Mouse (Mus musculus) midbrain, embryonic 12.5 days (tissue): ENCODE measurements around the gene Dnm3. TPM values are rescaled to one million over a fixed set of nuclear protein-coding genes. Genes with fewer than 3 reads are reported as not detected.

Experiments used
- ATAC-seq: fragments of 200-750 bp; cut with Nextera tagmentation; 2 replicates; pipeline ENCODE4 v1.8.0; 2017; ENCODE audit warnings: low read depth, moderate TSS enrichment, moderate library complexity; ENCODE audit not compliant: low FRiP score
- H3K27ac ChIP-seq: fragments of 300-500 bp; sonication (generic); replicated peaks from 2 replicates; pipeline ENCODE4 v1.5.1; 2016; ENCODE audit warnings: mild to moderate bottlenecking
- H3K27me3 ChIP-seq: fragments of 300-500 bp; sonication (generic); 2 replicates; pipeline ENCODE4 v1.6.1; 2016; ENCODE audit warnings: mild to moderate bottlenecking
- H3K36me3 ChIP-seq: fragments of 300-500 bp; sonication (generic); 2 replicates; pipeline ENCODE4 v1.6.1; 2016
- H3K4me1 ChIP-seq: fragments of 300-500 bp; sonication (generic); 2 replicates; pipeline ENCODE4 v1.6.1; 2016
- H3K4me2 ChIP-seq: fragments of 300-500 bp; sonication (generic); replicated peaks from 2 replicates; pipeline ENCODE4 v1.6.1; 2016; ENCODE audit warnings: mild to moderate bottlenecking, moderate library complexity
- H3K4me3 ChIP-seq: fragments of 300-500 bp; sonication (generic); 2 replicates; pipeline ENCODE4 v1.5.1; 2016; ENCODE audit warnings: mild to moderate bottlenecking
- H3K9ac ChIP-seq: fragments of 300-500 bp; sonication (generic); replicated peaks from 2 replicates; pipeline ENCODE4 v1.6.1; 2016; ENCODE audit warnings: mild to moderate bottlenecking, moderate library complexity
- H3K9me3 ChIP-seq: fragments of 300-500 bp; sonication (generic); 2 replicates; pipeline ENCODE4 v1.6.1; 2016; ENCODE audit warnings: mild to moderate bottlenecking
- WGBS: fragments of 180-500 bp; shearing (Covaris S2); methylation state at CpG from one replicate; pipeline ENCODE4 v1.1.7; 2016; 5-methylcytosine and 5-hydroxymethylcytosine counted together
- polyA plus RNA-seq: library from polyadenylated mRNA; unstranded; fragments of >200 nt; fragmentation: Nextera tagmentation; extraction: Ambion mirVana; gene quantifications from 2 replicates; pipeline ENCODE4 v1.2.1, GENCODE M21; 2016

Gene Dnm3
- polyA plus RNA-seq, 1 experiment from 2014 or later, result 14.2 TPM

- 0 out of 2 replicates have a peak, but pooled peaks cover 6% of the 10 kb centered on the region for H3K4me1 ChIP-seq
- no peak overlapping the region for H3K27ac ChIP-seq
- H3K4me2 ChIP-seq, result no peak overlapping the region
- no peaks in the 10 kb centered on the region for H3K9me3 ChIP-seq
- no peaks in the 10 kb centered on the region for H3K27me3 ChIP-seq
- no peak for ATAC-seq
- H3K9ac ChIP-seq, result no peak overlapping the region
- no peak overlapping the region for H3K4me3 ChIP-seq
- no peaks in the 10 kb centered on the region for H3K36me3 ChIP-seq
- 77% methylated on average over 7 of the region's 7 CpGs for WGBS
These were observed 165.7 kb downstream of the Dnm3 start for GRCm38 (mm10) chr1:162312152-162312551.

- no peak overlapping the region for H3K4me3 ChIP-seq
- H3K4me2 ChIP-seq, result no peak overlapping the region
- ATAC-seq, result no peak
- H3K9me3 ChIP-seq, result no peaks in the 10 kb centered on the region
- H3K36me3 ChIP-seq, result no peaks in the 10 kb centered on the region
- H3K4me1 ChIP-seq, result no peaks in the 10 kb centered on the region; the same call in 1 of the 2 replicates
- H3K27ac ChIP-seq, result no peak overlapping the region
- H3K27me3 ChIP-seq, result no peaks in the 10 kb centered on the region
- no peak overlapping the region for H3K9ac ChIP-seq
- WGBS, result 78% methylated on average over 6 of the region's 6 CpGs
These were observed 172.6 kb downstream of the Dnm3 start for GRCm38 (mm10) chr1:162305247-162305646.

- no peaks in the 10 kb centered on the region for H3K27me3 ChIP-seq
- no peak overlapping the region for H3K9ac ChIP-seq
- no peaks in the 10 kb centered on the region for H3K9me3 ChIP-seq
- H3K4me1 ChIP-seq, result no peaks in the 10 kb centered on the region; the same call in 1 of the 2 replicates
- WGBS, result 78% methylated on average over 4 of the region's 4 CpGs
- no peak overlapping the region for H3K27ac ChIP-seq
- no peak overlapping the region for H3K4me3 ChIP-seq
- no peaks in the 10 kb centered on the region for H3K36me3 ChIP-seq
- ATAC-seq, result no peak
- no peak overlapping the region for H3K4me2 ChIP-seq
These were observed 175.4 kb downstream of the Dnm3 start for GRCm38 (mm10) chr1:162302480-162302879.

- no peaks in the 10 kb centered on the region; the same call in 1 of the 2 replicates for H3K4me1 ChIP-seq
- no peaks in the 10 kb centered on the region for H3K27me3 ChIP-seq
- no peak overlapping the region for H3K4me2 ChIP-seq
- no peak for ATAC-seq
- no peaks in the 10 kb centered on the region for H3K9me3 ChIP-seq
- no peak overlapping the region for H3K9ac ChIP-seq
- no peaks in the 10 kb centered on the region for H3K36me3 ChIP-seq
- WGBS, result 86% methylated on average over 12 of the region's 12 CpGs
- no peak overlapping the region for H3K27ac ChIP-seq
- no peak overlapping the region for H3K4me3 ChIP-seq
These were observed 178.1 kb downstream of the Dnm3 start for GRCm38 (mm10) chr1:162299558-162300319.

- 91% methylated on average over 3 of the region's 3 CpGs for WGBS
- Histone ChIP-seq H3K36me3 (no peaks in the 10 kb centered on the region), H3K27me3 (no peaks in the 10 kb centered on the region), H3K4me1 (no peaks in the 10 kb centered on the region; the same call in 1 of the 2 replicates), H3K4me3 (no peak overlapping the region), H3K9me3 (no peaks in the 10 kb centered on the region), H3K4me2 (no peak overlapping the region), H3K27ac (no peak overlapping the region), H3K9ac (no peak overlapping the region)
- ATAC-seq, result no peak
These were observed 179.3 kb downstream of the Dnm3 start for GRCm38 (mm10) chr1:162298527-162298926.

GRCm38 (mm10) chr1:162295443-162295842 is 182.4 kb downstream of the Dnm3 start:
- H3K9me3 ChIP-seq, result no peaks in the 10 kb centered on the region
- no peak overlapping the region for H3K4me3 ChIP-seq
- H3K4me1 ChIP-seq, result no peaks in the 10 kb centered on the region
- H3K9ac ChIP-seq, result no peak overlapping the region
- no peak overlapping the region for H3K4me2 ChIP-seq
- H3K27ac ChIP-seq, result no peak overlapping the region
- no peaks in the 10 kb centered on the region for H3K36me3 ChIP-seq
- H3K27me3 ChIP-seq, result no peaks in the 10 kb centered on the region
- 80% methylated on average over 5 of the region's 5 CpGs for WGBS
- no peak for ATAC-seq

- no peak overlapping the region for H3K4me2 ChIP-seq
- H3K27ac ChIP-seq, result no peak overlapping the region
- WGBS, result 90% methylated on average over 4 of the region's 4 CpGs
- no peaks in the 10 kb centered on the region for H3K9me3 ChIP-seq
- H3K4me3 ChIP-seq, result no peak overlapping the region
- no peak overlapping the region for H3K9ac ChIP-seq
- no peaks in the 10 kb centered on the region for H3K36me3 ChIP-seq
- no peaks in the 10 kb centered on the region for H3K4me1 ChIP-seq
- no peak for ATAC-seq
- no peaks in the 10 kb centered on the region for H3K27me3 ChIP-seq
These were observed 183.3 kb downstream of the Dnm3 start for GRCm38 (mm10) chr1:162294572-162294910.

- Histone ChIP-seq H3K9me3 (no peaks in the 10 kb centered on the region), H3K36me3 (no peaks in the 10 kb centered on the region), H3K4me3 (no peak overlapping the region), H3K27me3 (no peaks in the 10 kb centered on the region), H3K9ac (no peak overlapping the region), H3K4me2 (no peak overlapping the region), H3K27ac (no peak overlapping the region), H3K4me1 (no peaks in the 10 kb centered on the region)
- 86% methylated on average over 4 of the region's 4 CpGs for WGBS
- no peak for ATAC-seq
These were observed 183.9 kb downstream of the Dnm3 start for GRCm38 (mm10) chr1:162293732-162294571.

- Histone ChIP-seq H3K9ac (no peak overlapping the region), H3K4me2 (no peak overlapping the region), H3K36me3 (no peaks in the 10 kb centered on the region), H3K9me3 (no peaks in the 10 kb centered on the region), H3K27me3 (no peaks in the 10 kb centered on the region), H3K4me3 (no peak overlapping the region), H3K27ac (no peak overlapping the region), H3K4me1 (peaks cover 2% of the 10 kb centered on the region; the same call in 1 of the 2 replicates)
- ATAC-seq, result no peak
- WGBS, result 54% methylated on average over 6 of the region's 6 CpGs
These were observed 190.9 kb downstream of the Dnm3 start for GRCm38 (mm10) chr1:162286910-162287309.

- no peak for ATAC-seq
- Histone ChIP-seq H3K36me3 (no peaks in the 10 kb centered on the region), H3K9ac (no peak overlapping the region), H3K27me3 (no peaks in the 10 kb centered on the region), H3K27ac (0 out of 2 replicates have a peak overlapping the region, but pooled peaks have one; percentile 1), H3K9me3 (no peaks in the 10 kb centered on the region), H3K4me3 (no peak overlapping the region), H3K4me1 (peaks cover 5% of the 10 kb centered on the region; the same call in 1 of the 2 replicates), H3K4me2 (no peak overlapping the region)
- WGBS, result 26% methylated on average over 7 of the region's 7 CpGs
These were observed 195.9 kb downstream of the Dnm3 start for GRCm38 (mm10) chr1:162281981-162282381.

- ATAC-seq, result no peak
- no peaks in the 10 kb centered on the region for H3K27me3 ChIP-seq
- H3K4me1 ChIP-seq, result peaks cover 5% of the 10 kb centered on the region; the same call in 1 of the 2 replicates
- WGBS, result 90% methylated on average over 4 of the region's 4 CpGs
- H3K4me2 ChIP-seq, result no peak overlapping the region
- H3K9me3 ChIP-seq, result no peaks in the 10 kb centered on the region
- no peak overlapping the region for H3K27ac ChIP-seq
- H3K9ac ChIP-seq, result no peak overlapping the region
- H3K36me3 ChIP-seq, result no peaks in the 10 kb centered on the region
- no peak overlapping the region for H3K4me3 ChIP-seq
These were observed 197.8 kb downstream of the Dnm3 start for GRCm38 (mm10) chr1:162280052-162280451.

- H3K36me3 ChIP-seq, result no peaks in the 10 kb centered on the region
- H3K27me3 ChIP-seq, result no peaks in the 10 kb centered on the region
- H3K4me2 ChIP-seq, result no peak overlapping the region
- no peak overlapping the region for H3K9ac ChIP-seq
- no peaks in the 10 kb centered on the region for H3K4me1 ChIP-seq
- no peak for ATAC-seq
- no peak overlapping the region for H3K27ac ChIP-seq
- 94% methylated on average over 1 of the region's 1 CpGs for WGBS
- no peaks in the 10 kb centered on the region for H3K9me3 ChIP-seq
- no peak overlapping the region for H3K4me3 ChIP-seq
These were observed 201.8 kb downstream of the Dnm3 start for GRCm38 (mm10) chr1:162276011-162276410.
